Mouse (Mus musculus) subcutaneous adipose tissue, adult 2 months (tissue): ENCODE data around the gene Ipo4. TPM values are rescaled to one million over a fixed set of nuclear protein-coding genes. Genes with fewer than 3 reads are reported as not detected.

Experiments used
- polyA plus RNA-seq: library from polyadenylated mRNA; depleted of rRNA; stranded (reverse); fragments of >200 nt; gene quantifications from 2 replicates; pipeline ENCODE4 v1.2.3, GENCODE M21; 2012; ENCODE audit warnings: low replicate concordance; rRNA removed

The Ipo4 gene
- polyA plus RNA-seq, 1 experiment = 240 TPM

Other genes starting within 250 kb of the Ipo4 start
- 57.4 and 80.1 TPM in 2 replicates for gene Dhrs4, start 157.2 kb downstream of the Ipo4 start, polyA plus RNA-seq
- gene Carmil3, start 145.3 kb downstream of the Ipo4 start, polyA plus RNA-seq = 2.1 and 9.4 TPM in 2 replicates
- gene Cpne6, start 125.5 kb downstream of the Ipo4 start, polyA plus RNA-seq = 0.08 and 0.19 TPM in 2 replicates
- not detected in 2 replicates for gene Nrl, start 111.0 kb downstream of the Ipo4 start, polyA plus RNA-seq
- gene Pck2, start 95.7 kb downstream of the Ipo4 start, polyA plus RNA-seq = 44.1 and 72.2 TPM in 2 replicates
- gene Dcaf11, start 76.0 kb downstream of the Ipo4 start, polyA plus RNA-seq = 79.4 and 81.9 TPM in 2 replicates
- gene A730061H03Rik, start 75.6 kb downstream of the Ipo4 start, polyA plus RNA-seq = 2.9 and 3.1 TPM in 2 replicates
- 0.68 and 2.5 TPM in 2 replicates for gene Fitm1, start 60.3 kb downstream of the Ipo4 start, polyA plus RNA-seq
- gene Psme1, start 57.8 kb downstream of the Ipo4 start, polyA plus RNA-seq = 111 and 123 TPM in 2 replicates
- 34.6 and 113 TPM in 2 replicates for gene Emc9, start 50.7 kb downstream of the Ipo4 start, polyA plus RNA-seq
- gene Psme2, start 44.8 kb downstream of the Ipo4 start, polyA plus RNA-seq = 133 and 138 TPM in 2 replicates
- gene Rnf31, start 44.2 kb downstream of the Ipo4 start, polyA plus RNA-seq = 27.9 and 42.1 TPM in 2 replicates
- 39.3 and 81.5 TPM in 2 replicates for gene Irf9, start 32.4 kb downstream of the Ipo4 start, polyA plus RNA-seq
- 0.10 and 23.9 TPM in 2 replicates for gene Rec8, start 17.9 kb downstream of the Ipo4 start, polyA plus RNA-seq
- gene Gm49378, start 1.9 kb upstream of the Ipo4 start, polyA plus RNA-seq = 1.3 and 8.1 TPM in 2 replicates
- gene Tm9sf1, start 7.8 kb upstream of the Ipo4 start, polyA plus RNA-seq = 73.5 and 94.8 TPM in 2 replicates
- gene Tssk4, start 14.2 kb upstream of the Ipo4 start, polyA plus RNA-seq = 0.77 and 1.5 TPM in 2 replicates
- gene Mdp1, start 24.6 kb upstream of the Ipo4 start, polyA plus RNA-seq = 31.3 and 35.2 TPM in 2 replicates
- 28.6 and 31.3 TPM in 2 replicates for gene Gmpr2, start 36.0 kb upstream of the Ipo4 start, polyA plus RNA-seq
- 292 and 416 TPM in 2 replicates for gene Nedd8, start 36.2 kb upstream of the Ipo4 start, polyA plus RNA-seq
- 12.3 and 17.1 TPM in 2 replicates for gene Tinf2, start 45.9 kb upstream of the Ipo4 start, polyA plus RNA-seq
- 0.60 and 2.2 TPM in 2 replicates for gene Tgm1, start 78.0 kb upstream of the Ipo4 start, polyA plus RNA-seq
- 34.6 and 47.9 TPM in 2 replicates for gene Rabggta, start 86.3 kb upstream of the Ipo4 start, polyA plus RNA-seq
- gene Dhrs1, start 109.7 kb upstream of the Ipo4 start, polyA plus RNA-seq = 95.6 and 110 TPM in 2 replicates
- 14.6 and 30.0 TPM in 2 replicates for gene Nop9, start 109.7 kb upstream of the Ipo4 start, polyA plus RNA-seq
- 2.5 and 4.1 TPM in 2 replicates for gene Cideb, start 122.5 kb upstream of the Ipo4 start, polyA plus RNA-seq
- 0.06 and 0.14 TPM in 2 replicates for gene Ltb4r2, start 125.5 kb upstream of the Ipo4 start, polyA plus RNA-seq
- 2.3 and 4.5 TPM in 2 replicates for gene Ltb4r1, start 130.0 kb upstream of the Ipo4 start, polyA plus RNA-seq
- 29.4 and 44.4 TPM in 2 replicates for gene Adcy4, start 148.1 kb upstream of the Ipo4 start, polyA plus RNA-seq
- gene Ripk3, start 152.9 kb upstream of the Ipo4 start, polyA plus RNA-seq = 14.6 and 21.8 TPM in 2 replicates
- 17.6 and 94.3 TPM in 2 replicates for gene Nfatc4, start 187.2 kb upstream of the Ipo4 start, polyA plus RNA-seq
- gene Nynrin, start 218.1 kb upstream of the Ipo4 start, polyA plus RNA-seq = 5.7 and 24.4 TPM in 2 replicates
- gene Cbln3, start 248.4 kb upstream of the Ipo4 start, polyA plus RNA-seq = 0.13 and 0.48 TPM in 2 replicates
- gene Khnyn, start 249.0 kb upstream of the Ipo4 start, polyA plus RNA-seq = 17.0 and 28.5 TPM in 2 replicates